Mouse (Mus musculus) kidney, adult 2 months (tissue): ENCODE results near the gene Fbxw8.

Experiments
- CTCF ChIP-seq: fragments of 200-500 bp; conservative IDR thresholded peaks from 2 replicates; pipeline ENCODE4 v1.5.1; 2011; ENCODE audit warnings: low read depth, mild to moderate bottlenecking, control low read depth, low read length, moderate library complexity, mixed read lengths; ENCODE audit not compliant: insufficient read depth, insufficient read length
- POLR2A ChIP-seq: fragments of 200-500 bp; IDR thresholded peaks from one replicate; pipeline ENCODE4 v1.6.1; 2011; ENCODE audit warnings: low read depth, low read length, control low read depth

GRCm38 (mm10) chr5:118023053-118023452 is 132.2 kb downstream of the Fbxw8 start:
- TF ChIP-seq POLR2A (no peak), CTCF (no peak)
